Mouse (Mus musculus) brain, embryonic 18.5 days (tissue): Measurements from ENCODE around the gene Gm20449.
"Not testable (repeated sequence)": the region's sequence is repeated elsewhere in the genome, so short reads cannot be mapped to it uniquely, and the experiment has no call there.

Source experiments
- DNase-seq: peaks from one replicate; pipeline ENCODE4 v3.0.0-alpha.2; 2012; ENCODE audit warnings: low read depth, low spot score

Gm20449 gene

DNA sequence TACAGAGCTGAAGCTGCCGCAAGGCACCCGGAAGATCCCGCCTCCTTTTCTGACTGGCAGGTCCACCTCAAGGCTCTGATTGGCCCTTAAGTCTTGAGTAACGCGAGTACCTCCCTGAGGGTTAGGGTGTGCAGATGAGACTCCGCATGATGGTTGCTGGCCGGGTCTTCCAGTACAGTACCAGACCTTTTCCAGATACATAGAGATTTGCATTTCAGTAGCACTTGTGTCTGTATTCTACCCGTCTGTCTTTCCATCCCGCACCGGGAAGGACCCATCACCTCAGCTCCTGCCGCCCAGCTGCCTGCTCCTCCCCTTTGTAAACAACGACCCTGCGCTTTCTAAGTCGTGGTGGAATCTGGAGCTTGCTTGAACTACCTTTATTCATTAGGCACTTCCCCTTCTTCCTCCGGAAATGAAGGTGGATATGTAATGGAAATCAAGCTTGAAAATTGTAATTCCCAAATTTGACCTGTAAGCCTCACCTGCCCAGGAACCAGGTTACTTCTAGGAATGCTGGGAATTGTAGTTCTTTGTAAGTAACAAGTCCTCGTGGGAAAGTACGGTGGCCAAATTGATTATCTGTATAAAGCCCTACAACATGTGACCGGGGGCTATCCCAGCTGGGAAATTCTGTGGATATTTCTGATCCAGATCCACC, at the start of gene Gm20449, which contains the start of gene AW146154:
Gene Gm20449, minus strand, starts transcription at position 29 of the 661 bp plus-strand sequence.
Gene AW146154, minus strand, starts transcription at position 502 of the 661 bp plus-strand sequence.
- peak; percentile 86 for DNase-seq

DNA sequence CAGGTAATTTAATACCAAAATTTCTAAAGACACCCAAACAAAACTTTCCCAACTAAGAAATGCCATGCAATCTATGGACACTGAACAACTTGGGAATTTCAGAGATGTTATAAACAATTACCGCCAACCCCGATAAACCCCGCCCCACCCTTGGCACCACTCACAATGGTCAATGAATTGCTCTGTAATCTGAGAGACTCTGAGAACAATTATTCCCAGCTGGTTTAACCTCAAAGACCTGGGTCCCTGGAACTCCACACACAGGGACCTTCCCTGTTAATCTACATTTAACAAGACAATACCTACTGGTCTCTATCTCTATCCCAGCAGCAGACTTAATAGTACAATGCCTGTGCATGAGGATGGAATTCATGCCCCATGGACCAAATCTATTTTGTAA, 13.5 kb upstream of the Gm20449 start:
- no peak for DNase-seq

DNA sequence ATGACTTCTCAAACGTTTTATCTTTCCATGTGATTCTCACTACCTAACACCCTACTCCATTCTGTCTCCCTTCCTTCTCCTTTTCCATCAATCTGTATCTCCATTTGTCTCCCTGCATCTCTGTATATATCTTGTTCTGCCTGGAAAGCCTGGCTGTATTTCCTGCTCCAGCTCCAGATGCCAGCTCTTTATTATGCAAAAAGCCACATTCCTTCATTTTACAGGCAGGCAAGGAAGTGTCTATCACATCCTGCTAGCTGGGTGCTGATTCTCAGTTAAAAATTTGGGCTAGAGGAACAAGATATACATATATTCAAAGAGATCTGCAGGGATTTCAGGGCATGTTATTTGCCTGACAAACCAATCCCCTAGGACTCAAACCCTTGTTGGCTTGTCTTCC, 13.0 kb upstream of the Gm20449 start:
- no peak for DNase-seq

DNA sequence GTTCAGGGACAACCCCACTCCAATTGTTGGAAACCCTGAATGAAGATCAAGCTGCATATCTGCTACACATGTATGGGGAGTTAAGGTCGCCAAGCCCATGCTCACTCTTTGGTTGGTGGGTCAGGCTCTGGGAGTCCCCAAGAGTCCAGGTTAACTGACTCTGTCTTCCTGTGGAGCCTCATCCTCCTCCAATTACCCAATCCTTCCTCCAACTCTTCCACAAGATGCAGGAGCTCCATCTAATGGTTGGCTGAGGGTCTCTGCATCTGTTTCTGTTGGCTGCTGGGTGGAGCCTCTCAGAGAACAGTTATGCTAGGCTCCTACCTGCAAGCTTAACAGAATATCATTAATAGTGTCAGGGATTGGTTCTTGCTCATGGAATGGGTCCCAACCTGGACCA, 3.2 kb upstream of the Gm20449 start:
- DNase-seq, result no peak

DNA sequence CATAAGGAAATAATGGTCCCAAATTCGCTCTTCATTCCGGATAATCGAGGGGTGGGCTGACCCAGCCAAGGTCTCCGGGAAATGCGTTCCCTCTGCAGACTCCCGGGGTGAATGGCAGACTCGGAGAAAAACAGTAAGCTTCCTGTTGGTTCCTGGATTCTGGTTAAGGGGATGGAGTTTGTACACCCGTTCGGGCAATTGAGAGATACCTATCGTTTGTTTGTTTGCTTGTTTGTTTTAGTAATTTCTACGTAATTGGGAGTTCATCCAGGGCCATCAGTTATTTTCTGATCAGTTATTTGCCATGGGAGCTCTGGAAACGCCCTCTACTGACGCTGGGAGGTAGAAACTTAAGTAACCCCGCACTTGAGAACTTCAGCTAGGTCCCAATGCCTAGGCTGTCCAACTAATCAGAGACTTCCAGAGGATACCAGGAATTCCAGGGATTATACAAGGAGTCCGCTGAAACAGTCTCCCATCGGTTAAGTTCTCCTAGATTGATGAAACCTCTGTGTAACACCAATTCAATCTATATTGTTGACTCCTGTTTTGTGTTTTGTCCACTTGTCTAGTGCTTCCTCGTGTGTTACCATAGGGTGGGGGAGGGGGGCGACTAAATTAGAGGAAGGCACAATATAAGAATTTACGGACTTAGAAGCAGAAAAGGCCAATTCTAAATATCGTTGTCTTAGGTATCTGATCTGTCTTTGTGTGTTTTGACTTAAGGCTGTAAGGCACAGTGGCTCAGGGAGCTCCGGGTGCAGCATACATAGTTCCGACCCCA, 1.1 kb upstream of the Gm20449 start:
- peak; percentile 4 for DNase-seq

DNA sequence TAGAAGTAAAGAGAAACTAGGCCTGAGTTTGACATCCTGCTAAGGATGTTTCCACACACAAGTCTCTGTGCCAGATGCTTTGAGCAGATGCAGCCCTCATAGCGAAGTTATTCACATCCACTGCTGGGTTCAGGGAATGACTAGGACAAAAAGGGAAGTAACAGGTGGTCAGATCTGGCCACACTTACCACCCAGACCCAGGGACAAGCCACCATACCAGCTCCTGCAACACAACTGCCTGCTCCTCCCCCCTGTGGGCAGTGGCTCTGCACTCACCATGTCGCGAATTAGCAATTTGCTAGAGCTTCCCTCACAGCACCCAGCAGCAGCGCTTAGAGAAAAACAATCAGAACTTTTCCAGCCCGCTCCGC, 214 bp downstream of the Gm20449 start:
- DNase-seq, result not testable (repeated sequence)

DNA sequence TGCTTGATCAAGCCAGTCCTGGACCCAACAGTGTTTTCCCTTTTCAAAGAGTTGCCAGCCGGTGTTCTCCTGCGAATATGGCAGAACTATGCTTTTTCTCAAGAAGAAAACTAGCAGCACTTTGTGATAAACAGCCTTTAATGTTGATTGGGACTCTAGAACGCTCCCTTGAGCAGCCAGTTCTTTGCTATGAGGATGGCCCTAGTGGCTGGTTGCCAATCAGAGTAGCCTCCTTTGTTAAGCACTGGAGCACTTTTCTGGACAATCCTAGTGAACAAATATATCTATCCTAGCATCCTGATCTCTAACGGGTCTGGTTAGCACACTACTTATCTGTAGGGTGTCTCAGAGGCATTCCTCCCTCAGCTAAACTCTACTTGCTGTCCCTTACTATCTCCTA, 753 bp downstream of the Gm20449 start:
- not testable (repeated sequence) for DNase-seq

DNA sequence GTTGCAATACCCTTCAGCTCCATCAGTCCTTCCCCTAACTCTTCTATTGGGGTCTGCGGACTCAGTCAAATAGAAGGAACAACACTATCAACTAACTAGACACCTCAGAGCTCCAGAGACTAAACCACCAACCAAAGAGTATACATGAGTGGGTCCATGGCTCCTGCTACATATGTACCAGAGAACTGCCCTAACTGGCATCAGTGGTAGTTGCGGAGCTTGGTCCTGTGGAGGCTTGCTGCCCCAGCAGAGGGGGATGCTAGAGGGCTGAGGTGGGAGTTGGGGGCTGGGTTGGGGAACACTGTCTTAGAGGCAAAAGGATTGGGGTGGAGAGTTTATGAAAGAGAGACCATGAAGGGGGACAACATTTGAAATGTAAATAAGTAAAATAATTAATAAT, 1.3 kb downstream of the Gm20449 start:
- no peak for DNase-seq

DNA sequence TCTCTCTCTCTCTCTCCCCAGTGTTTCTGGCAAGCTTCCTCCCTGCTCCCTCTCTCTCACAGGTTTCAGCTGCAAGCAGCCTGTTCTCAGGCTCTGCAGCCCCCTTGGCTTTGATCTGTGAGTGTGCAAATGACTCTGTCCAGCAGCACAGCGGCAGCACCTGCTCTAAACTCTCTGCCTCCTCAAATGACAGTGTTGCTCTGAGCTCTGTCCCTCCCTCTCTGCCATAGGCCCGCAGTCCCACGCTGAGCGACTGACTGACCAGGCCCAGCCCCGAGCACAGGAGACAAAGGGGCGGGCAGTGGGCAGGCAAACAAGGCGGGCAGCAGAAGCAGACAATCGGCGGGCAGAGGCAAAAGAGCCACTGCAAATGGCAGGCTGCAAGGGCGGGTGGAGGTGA, 47.4 kb downstream of the Gm20449 start:
- DNase-seq, result no peak

DNA sequence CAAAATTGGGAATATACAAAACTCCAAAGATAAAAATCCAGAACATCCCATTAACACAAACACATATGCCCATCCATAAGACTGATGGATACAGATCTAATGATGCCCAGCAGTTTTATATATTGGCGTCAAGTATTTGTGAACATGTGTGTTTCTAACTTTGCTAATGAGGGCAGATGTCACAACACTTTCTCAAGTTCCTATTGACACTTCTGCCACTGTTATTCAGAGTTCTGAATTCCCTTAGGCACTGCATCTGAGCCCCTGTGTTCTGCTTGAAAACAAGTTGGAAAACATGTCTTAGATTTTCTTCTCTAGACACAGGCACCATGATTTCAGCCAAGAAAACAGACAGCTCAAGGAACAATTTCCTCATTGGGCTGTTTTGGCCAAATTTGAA, 50.6 kb downstream of the Gm20449 start, which contains the start of gene Vmn2r57:
Gene Vmn2r57, minus strand, starts transcription at position 101 of the 400 bp plus-strand sequence.
- DNase-seq, result not testable (repeated sequence)

DNA sequence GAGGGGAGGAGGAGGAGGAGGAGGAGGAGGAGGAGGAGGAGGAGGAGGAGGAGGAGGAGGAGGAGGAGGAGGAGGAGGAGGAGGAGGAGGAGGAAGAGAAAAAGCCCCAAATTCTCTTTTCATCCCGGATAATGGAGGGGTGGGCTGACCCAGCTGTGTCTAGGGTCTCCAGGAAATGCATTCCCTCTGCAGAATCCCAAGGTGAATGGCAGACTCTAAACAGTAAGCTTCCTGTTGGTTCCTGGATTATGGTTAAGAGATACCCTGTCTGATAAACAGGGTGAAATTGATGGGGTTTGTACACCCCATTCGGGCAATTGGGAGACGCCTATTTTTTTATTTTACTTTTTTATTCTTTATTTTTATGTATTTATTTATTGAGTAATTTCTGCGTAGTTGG, 105.1 kb downstream of the Gm20449 start:
- no peak for DNase-seq

DNA sequence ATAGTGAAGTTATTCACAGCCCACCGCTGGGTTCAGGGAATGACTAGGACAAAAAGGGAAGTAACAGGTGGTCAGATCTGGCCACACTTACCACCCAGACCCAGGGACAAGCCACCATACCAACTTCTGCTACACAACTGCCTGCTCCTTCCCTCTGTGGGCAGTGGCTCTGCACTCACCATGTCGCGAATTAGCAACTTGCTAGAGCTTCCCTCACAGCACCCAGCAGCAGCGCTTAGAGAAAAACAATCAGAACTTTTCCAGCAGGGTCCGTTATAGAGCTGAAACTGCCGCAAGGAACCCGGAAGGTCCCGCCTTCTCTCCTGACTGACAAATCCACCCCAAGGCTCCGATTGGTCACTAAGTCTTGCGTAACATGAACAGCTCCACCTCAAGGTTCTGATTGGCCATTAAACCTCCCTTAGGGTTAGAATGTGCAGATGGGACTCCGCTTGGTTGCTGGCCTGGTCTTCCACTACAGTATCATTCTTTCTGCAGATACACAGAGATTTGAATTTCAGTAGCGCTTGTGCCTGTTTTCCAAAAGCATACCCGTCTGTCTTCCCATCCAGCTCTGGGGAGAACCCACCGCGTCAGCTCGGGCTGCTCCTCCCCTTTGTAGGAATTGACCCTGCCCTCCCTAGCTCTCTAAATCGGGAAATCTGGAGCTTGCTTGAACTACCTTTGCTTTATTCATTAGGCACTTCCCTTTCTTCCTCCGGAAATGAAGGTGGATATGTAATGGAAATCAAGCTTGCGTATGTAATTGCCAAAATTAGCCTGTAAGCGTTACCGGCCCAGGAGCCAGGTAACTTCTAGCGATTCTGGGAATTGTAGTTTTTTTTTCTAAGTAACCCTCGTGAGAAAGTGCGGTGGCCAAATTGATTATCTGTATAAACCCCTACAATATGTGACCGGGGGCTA, 105.9 kb downstream of the Gm20449 start, which contains the start of gene AI987944:
Gene AI987944, minus strand, starts transcription at position 332 of the 924 bp plus-strand sequence.
- DNase-seq, result peak; percentile 87
